Mouse (Mus musculus) stomach, postnatal 0 days (tissue): ENCODE data around the gene Rab11fip5. TPM values are rescaled to one million over a fixed set of nuclear protein-coding genes. Genes with fewer than 3 reads are reported as not detected.

Source experiments
- ATAC-seq: fragments of 200-750 bp; cut with Nextera tagmentation; 2 replicates; pipeline ENCODE4 v1.8.0; 2017; ENCODE audit not compliant: low FRiP score, low TSS enrichment
- DNase-seq: peaks from one replicate; pipeline ENCODE4 v3.0.0-alpha.2; 2016; ENCODE audit warnings: low spot score
- H3K27ac ChIP-seq: fragments of 300-500 bp; sonication (generic); replicated peaks from 2 replicates; pipeline ENCODE4 v1.5.1; 2014; ENCODE audit warnings: mild to moderate bottlenecking, control low read depth
- H3K27me3 ChIP-seq: fragments of 300-500 bp; sonication (generic); 2 replicates; pipeline ENCODE4 v1.6.1; 2014; ENCODE audit warnings: low read length; ENCODE audit not compliant: control insufficient read depth, insufficient read depth
- H3K36me3 ChIP-seq: fragments of 300-500 bp; sonication (generic); 2 replicates; pipeline ENCODE4 v1.6.1; 2014; ENCODE audit warnings: low read length, mixed read lengths; ENCODE audit not compliant: control insufficient read depth, insufficient read depth
- H3K4me1 ChIP-seq: fragments of 300-500 bp; sonication (generic); replicated peaks from 2 replicates; pipeline ENCODE4 v1.6.1; 2014; ENCODE audit warnings: antibody characterized with exemption; ENCODE audit not compliant: control insufficient read depth, insufficient read depth
- H3K4me2 ChIP-seq: fragments of 300-500 bp; sonication (generic); replicated peaks from 2 replicates; pipeline ENCODE4 v1.6.1; 2014; ENCODE audit warnings: low read depth, mild to moderate bottlenecking, control low read depth, moderate library complexity
- H3K4me3 ChIP-seq: fragments of 300-500 bp; sonication (generic); 2 replicates; pipeline ENCODE4 v1.5.1; 2014; ENCODE audit warnings: low read depth, low read length, control low read depth
- H3K9ac ChIP-seq: fragments of 300-500 bp; sonication (generic); 2 replicates; pipeline ENCODE4 v1.6.1; 2014; ENCODE audit warnings: mild to moderate bottlenecking, low read length, control low read depth, mixed read lengths
- H3K9me3 ChIP-seq: fragments of 300-500 bp; sonication (generic); 2 replicates; pipeline ENCODE4 v1.6.1; 2016; ENCODE audit warnings: low read length; ENCODE audit not compliant: control insufficient read depth
- CTCF ChIP-seq: IDR thresholded peaks from 2 replicates; pipeline ENCODE4 v1.5.1; 2016; ENCODE audit warnings: antibody characterized with exemption, low read depth, mild to moderate bottlenecking, moderate library complexity
- EP300 ChIP-seq: optimal IDR thresholded peaks from 2 replicates; pipeline ENCODE3; 2016; ENCODE audit warnings: antibody characterized with exemption
- whole genome bisulfite sequencing: fragments of 180-500 bp; shearing (Covaris S2); extraction: QIAGEN DNeasy Blood & Tissue Kit; methylation state at CpG from one replicate; pipeline ENCODE4 v1.1.7; 2014; 5-methylcytosine and 5-hydroxymethylcytosine counted together
- polyA plus RNA-seq: library from polyadenylated mRNA; unstranded; fragments of >200 nt; fragmentation: Nextera tagmentation; extraction: Ambion mirVana; gene quantifications from 2 replicates; pipeline ENCODE4 v1.2.1, GENCODE M21; 2015

The Rab11fip5 gene
- polyA plus RNA-seq, 1 experiment from 2014 or later = 7.6 TPM

DNA sequence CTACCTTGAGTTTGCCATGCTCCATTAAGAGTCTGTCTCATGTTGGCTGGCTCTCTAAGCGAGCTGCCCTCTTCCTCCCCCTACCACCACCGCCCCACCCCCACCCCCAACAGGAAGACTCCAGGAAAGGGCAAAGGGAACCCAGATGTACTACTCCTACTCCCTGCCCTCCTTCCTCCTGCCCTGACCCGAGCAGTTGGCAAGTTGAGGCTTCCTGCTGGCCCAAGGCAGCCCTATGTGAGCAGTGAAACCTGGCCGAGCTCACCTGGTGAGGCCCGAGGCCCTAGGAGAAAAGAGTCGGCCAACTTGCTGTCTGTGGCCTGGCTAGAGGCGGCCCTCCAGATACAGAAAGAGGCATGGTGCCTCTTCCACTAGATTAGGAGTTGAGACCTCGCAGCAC lies 4.2 kb upstream of the Rab11fip5 start:
- no peak overlapping the region for H3K4me3 ChIP-seq
- H3K4me1 ChIP-seq = no peaks in the 10 kb centered on the region
- DNase-seq (no peak), ATAC-seq (no peak)
- H3K9me3 ChIP-seq = no peaks in the 10 kb centered on the region
- H3K36me3 ChIP-seq = no peaks in the 10 kb centered on the region
- TF ChIP-seq EP300 (no peak), CTCF (no peak)
- no peaks in the 10 kb centered on the region for H3K27me3 ChIP-seq
- no peak overlapping the region for H3K9ac ChIP-seq
- 58% methylated on average over 8 of the region's 8 CpGs for WGBS
- no peak overlapping the region for H3K27ac ChIP-seq
- no peak overlapping the region for H3K4me2 ChIP-seq

DNA sequence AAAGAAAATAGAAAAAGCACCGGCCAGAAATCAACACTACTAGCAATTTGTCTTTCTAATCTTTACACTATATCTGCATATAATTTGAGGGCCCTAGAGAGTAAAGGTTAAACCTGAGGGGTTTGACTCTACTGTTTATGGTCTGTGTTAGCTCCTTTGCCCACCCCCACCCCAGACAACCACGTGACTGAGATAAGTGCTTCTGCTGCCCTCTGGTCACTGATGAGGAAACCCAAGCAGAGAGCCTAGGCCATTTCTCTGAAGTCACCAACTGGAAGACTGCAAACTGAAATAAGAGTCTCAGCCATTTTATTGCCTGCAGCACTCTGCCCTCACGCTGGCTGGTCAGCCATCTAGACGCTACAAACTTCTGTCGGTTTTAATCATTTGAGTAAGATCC lies 3.4 kb upstream of the Rab11fip5 start:
- no peaks in the 10 kb centered on the region for H3K27me3 ChIP-seq
- H3K4me3 ChIP-seq = no peak overlapping the region
- no peak overlapping the region for H3K9ac ChIP-seq
- H3K27ac ChIP-seq = no peak overlapping the region
- TF ChIP-seq EP300 (no peak), CTCF (no peak)
- no peak overlapping the region for H3K4me2 ChIP-seq
- WGBS = 58% methylated on average over 5 of the region's 5 CpGs
- ATAC-seq (no peak), DNase-seq (no peak)
- H3K9me3 ChIP-seq = no peaks in the 10 kb centered on the region
- H3K36me3 ChIP-seq = no peaks in the 10 kb centered on the region
- H3K4me1 ChIP-seq = no peaks in the 10 kb centered on the region

DNA sequence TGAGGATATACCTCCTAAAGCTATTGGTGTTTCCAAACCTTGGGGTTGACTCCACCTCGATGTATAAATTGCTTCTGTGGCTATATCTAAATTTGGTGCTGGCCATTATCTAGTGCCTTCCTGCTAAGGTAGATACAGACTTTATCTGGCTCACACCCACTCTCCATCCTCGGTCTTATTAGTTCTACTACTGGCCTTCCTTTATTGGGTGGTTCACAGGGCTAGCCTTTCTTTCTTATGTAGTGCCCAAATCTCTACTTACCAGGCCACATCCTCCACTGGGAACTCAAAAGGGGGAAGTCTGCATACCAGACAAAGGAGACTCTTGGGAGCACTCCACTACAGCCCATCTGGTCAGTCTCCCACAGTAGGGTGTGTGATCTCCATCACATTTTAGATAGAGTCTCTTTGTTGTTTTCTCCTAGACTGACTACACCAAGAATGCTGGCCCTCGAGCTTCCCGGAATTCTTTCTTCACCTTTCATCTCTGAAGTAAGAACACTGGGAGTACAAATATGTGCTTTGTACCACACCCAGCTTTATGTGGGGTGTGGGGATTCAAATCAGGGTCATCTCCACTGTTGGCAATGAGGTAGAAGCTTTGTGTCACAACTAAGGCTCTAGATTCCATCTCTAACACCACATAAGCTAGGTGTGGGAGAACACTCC lies 2.8 kb upstream of the Rab11fip5 start:
- H3K4me2 ChIP-seq = no peak overlapping the region
- no peak overlapping the region for H3K27ac ChIP-seq
- 57% methylated on average over 4 of the region's 4 CpGs for WGBS
- H3K4me1 ChIP-seq = peaks cover 2% of the 10 kb centered on the region; the same call in 1 of the 2 replicates
- H3K27me3 ChIP-seq = no peaks in the 10 kb centered on the region
- no peak overlapping the region for H3K9ac ChIP-seq
- no peak overlapping the region for H3K4me3 ChIP-seq
- no peaks in the 10 kb centered on the region for H3K9me3 ChIP-seq
- ATAC-seq (no peak), DNase-seq (no peak)
- no peaks in the 10 kb centered on the region for H3K36me3 ChIP-seq
- no peak for TF ChIP-seq CTCF
- TF ChIP-seq EP300 = no peak

DNA sequence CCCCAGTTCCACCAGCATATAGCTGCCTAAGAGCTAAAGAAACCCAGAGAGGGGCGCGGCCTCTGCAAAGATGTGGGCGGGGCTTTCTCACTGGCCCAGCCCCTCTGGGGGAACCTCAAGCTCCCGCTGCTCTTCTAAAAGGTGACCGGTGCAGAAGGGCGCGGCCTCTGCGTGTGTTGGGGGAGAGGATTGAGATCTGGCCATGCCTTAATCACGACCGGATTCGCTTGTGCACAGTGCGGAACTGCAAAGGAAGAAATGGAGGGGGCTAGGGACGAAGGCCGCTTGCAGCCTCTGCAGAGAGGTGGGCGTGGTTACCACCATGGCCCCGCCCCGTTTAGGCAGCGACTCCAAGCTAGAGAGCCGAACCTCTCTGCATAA lies 290 bp upstream of the Rab11fip5 start:
- peak; percentile 98 for DNase-seq
- WGBS = under 1% methylated on average over 19 of the region's 19 CpGs

DNA sequence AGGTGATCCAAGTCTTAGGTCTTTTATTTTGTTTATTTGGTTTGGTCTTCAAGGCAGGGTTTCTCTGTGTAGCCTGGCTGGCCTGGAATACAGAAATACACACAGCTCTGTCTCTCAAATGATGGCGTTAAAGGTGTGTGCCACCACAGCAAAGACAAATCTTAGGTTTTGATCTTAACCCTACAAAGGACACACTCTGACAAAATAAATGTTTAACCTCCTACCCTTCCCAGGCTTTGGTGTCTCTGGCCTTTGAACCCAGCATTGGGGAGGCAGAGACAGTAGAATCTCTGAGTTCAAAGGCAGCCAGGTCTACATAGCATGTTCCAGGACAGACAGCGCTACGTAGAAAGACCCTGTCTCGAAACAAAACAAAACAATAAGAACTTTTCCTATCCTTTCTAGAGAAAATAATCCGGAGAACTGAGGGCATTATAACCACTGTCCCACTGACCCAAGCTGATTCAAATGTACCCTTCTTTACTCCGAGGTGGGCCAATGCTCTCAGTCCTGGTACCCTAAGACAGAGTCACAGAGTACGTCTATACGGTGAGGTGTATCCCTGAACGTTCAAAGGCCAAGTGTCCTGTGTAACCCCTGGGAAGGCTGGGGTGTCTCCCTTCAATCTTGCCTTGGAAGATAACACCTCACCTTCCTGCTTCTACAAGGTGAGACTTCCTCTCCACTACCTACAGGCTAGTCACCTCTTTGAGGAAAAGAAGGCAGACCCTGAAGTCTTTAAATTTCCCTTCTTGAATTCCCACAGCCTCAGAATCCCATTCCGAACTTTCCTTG lies 1.2 kb downstream of the Rab11fip5 start:
- Histone ChIP-seq H3K4me2 (peak overlapping the region; percentile 95), H3K9me3 (no peaks in the 10 kb centered on the region), H3K36me3 (no peaks in the 10 kb centered on the region), H3K27me3 (no peaks in the 10 kb centered on the region), H3K4me1 (peaks cover 10% of the 10 kb centered on the region; the same call in 1 of the 2 replicates), H3K9ac (peak overlapping the region; percentile 86), H3K4me3 (peak overlapping the region; percentile 81), H3K27ac (no peak overlapping the region; the same call in 1 of the 2 replicates)
- TF ChIP-seq EP300 (no peak), CTCF (no peak)
- DNase-seq (no peak), ATAC-seq (no peak)
- 85% methylated on average over 10 of the region's 10 CpGs for WGBS

More for the DNA sequence above, 290 bp upstream of the Rab11fip5 start:
- H3K4me2 ChIP-seq = peak overlapping the region; percentile 95
- TF ChIP-seq CTCF = no peak
- no peak for TF ChIP-seq EP300
- no peaks in the 10 kb centered on the region for H3K36me3 ChIP-seq
- no peaks in the 10 kb centered on the region for H3K9me3 ChIP-seq
- H3K27me3 ChIP-seq = no peaks in the 10 kb centered on the region
- peaks cover 3% of the 10 kb centered on the region; the same call in 1 of the 2 replicates for H3K4me1 ChIP-seq
- ATAC-seq = peak; percentile 97
- peak overlapping the region; percentile 58 for H3K9ac ChIP-seq
- H3K27ac ChIP-seq = peak overlapping the region; percentile 35; the same call in 1 of the 2 replicates
- H3K4me3 ChIP-seq = peak overlapping the region; percentile 81

DNA sequence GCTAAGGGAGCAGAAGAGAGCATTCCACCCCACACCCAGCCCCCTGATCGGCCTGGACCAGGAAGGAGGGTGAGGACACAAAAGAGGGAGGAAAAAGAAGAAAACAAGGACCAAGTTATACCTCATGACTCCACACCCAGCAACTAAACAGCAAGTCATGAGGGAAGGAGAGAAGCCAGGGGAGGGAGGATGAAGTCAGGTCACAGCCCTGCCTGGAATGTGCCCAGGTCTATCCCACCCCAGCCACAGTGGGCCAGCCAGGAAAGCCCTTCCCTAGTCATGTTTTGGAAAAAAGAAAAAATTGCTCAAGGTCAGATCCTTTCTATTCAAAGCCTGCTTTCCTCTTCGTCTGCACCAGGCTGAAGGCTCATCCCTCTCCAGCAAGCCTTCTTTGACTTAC lies 1.9 kb downstream of the Rab11fip5 start:
- Histone ChIP-seq H3K4me3 (no peak overlapping the region), H3K9ac (peak overlapping the region; percentile 27), H3K9me3 (no peaks in the 10 kb centered on the region), H3K4me2 (peak overlapping the region; percentile 29), H3K27ac (no peak overlapping the region), H3K27me3 (no peaks in the 10 kb centered on the region), H3K36me3 (no peaks in the 10 kb centered on the region), H3K4me1 (peaks cover 10% of the 10 kb centered on the region)
- no peak for ATAC-seq
- 68% methylated on average over 2 of the region's 2 CpGs for WGBS
- TF ChIP-seq CTCF = no peak
- no peak for TF ChIP-seq EP300
- no peak for DNase-seq
